Mouse (Mus musculus): Measurements from ENCODE around the gene Dpp3.

DNA sequence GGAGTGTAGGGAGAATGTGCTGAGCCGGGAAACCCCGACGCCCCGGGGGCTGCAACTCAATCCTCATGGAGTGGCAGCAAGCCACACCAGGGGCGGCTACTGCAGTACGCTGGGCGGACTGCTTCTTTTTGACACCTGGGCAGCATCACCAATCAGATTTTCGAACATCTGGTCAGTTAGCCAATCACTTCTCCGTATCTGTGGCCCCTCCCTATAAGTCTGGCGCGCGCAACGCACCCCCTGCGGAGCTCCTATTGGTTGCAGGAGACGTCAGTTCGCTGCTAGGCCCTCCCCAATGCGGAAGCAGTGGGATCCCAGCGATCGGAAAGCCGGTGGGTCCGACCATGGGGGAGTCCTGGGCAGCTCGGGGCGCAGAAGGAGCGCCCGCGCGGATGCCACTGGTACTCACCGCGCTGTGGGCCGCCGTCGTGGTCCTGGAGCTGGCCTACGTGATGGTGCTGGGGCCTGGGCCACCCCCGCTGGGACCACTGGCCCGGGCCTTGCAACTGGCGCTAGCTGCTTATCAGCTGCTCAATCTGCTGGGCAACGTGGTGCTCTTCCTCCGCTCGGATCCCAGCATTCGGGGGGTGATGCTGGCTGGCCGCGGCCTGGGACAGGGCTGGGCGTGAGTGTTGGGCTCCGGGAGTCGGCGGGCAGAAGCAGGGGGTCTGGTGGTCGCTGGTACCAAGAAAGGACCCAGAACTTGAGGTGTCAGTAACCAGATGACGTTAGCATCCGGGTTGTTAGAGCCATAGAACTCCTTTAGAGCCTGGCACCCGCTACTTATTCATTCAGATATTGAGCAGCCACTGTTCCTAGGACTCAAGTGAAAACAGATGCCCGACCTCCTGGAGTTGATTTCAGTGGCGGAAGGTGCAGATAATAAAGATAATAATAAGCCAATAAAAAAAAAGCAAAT lies 49.4 kb downstream of the Dpp3 start, which contains the start of gene Zdhhc24:
- no peak for TF ChIP-seq CTCF (IDR thresholded peaks at IDR 0.05; ENCODE audit: low read depth)
- no peak for TF ChIP-seq EP300 (IDR thresholded peaks at IDR 0.05; ENCODE audit: low read depth)
